Mouse (Mus musculus) bone marrow macrophage, adult 2 months (primary cell): Measurements from ENCODE around the gene Ptrh2.

Experiments used
- CTCF ChIP-seq: IDR thresholded peaks from 2 replicates; pipeline ENCODE4 v1.5.1; 2012; ENCODE audit warnings: low read depth, mild to moderate bottlenecking, low read length, moderate library complexity
- POLR2A ChIP-seq: IDR thresholded peaks from 2 replicates; pipeline ENCODE4 v1.6.1; 2012; ENCODE audit warnings: mild to moderate bottlenecking, low read depth, low read length, borderline replicate concordance

- TF ChIP-seq CTCF, result no peak
- TF ChIP-seq POLR2A, result no peak
Observed at GRCm38 (mm10) chr11:86731443-86731842, 47.7 kb downstream of the Ptrh2 start.
